Mouse (Mus musculus): ENCODE data around the gene Plekhh2.

DNA sequence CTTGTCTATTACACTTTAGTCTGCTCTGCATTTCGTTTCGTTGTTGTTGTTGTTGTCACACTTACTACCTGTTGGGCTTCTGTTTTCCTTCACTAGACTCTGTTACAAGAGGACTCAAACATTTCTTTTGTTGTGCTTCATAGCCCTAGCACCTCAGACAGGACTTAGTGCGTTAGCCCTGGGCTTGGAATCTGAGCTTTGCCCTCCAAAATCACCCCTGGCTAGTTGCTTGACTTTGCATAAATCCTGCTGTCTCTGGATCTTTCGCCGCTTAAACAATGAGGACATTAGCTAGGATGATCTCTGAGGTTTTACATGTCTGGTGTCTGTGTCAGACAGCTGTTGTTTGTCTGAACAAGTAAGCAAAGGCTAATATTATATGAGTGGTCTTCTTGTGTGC, 62.2 kb downstream of the Plekhh2 start:
- no peak for TF ChIP-seq CTCF (IDR thresholded peaks at IDR 0.05; ENCODE audit: control insufficient read depth, insufficient read depth, low read length)
- TF ChIP-seq POLR2A (IDR thresholded peaks at IDR 0.05; ENCODE audit: borderline replicate concordance, control insufficient read depth, low read depth, low read length): no peak
